12 mouse cellular contexts compared by ENCODE assay signal in genomic region chr1:36895452-36895851, GRCm38 (mm10).
"Had no signal": no experiment of that assay in that cellular context is flagged by ENCODE, and none has a peak within 500 bp of the region (broad histone marks: within the 10 kb centered on the region; RNA-seq: fewer than 3 reads in every experiment).

No protein-coding gene starts in this region.

- DNase-seq: kidney, adult 2 months; kidney, postnatal 25 days; lung, adult 2 months; lung, postnatal 36 days; right cerebral cortex, adult 18-20 months; right cerebral cortex, postnatal 25 days; thymus, postnatal 4 days had no signal

- H3K27ac ChIP-seq: limb, embryonic 10.5 days; liver, embryonic 15.5 days; midbrain, embryonic 13.5 days; neural tube, embryonic 15.5 days had no signal

- H3K4me2 ChIP-seq: liver, embryonic 11.5 days; liver, embryonic 15.5 days; midbrain, embryonic 13.5 days; neural tube, embryonic 15.5 days had no signal

- H3K9me3 ChIP-seq: limb, embryonic 10.5 days; liver, embryonic 15.5 days; midbrain, embryonic 13.5 days; neural tube, embryonic 15.5 days had no signal

- H3K9ac ChIP-seq: liver, embryonic 15.5 days; midbrain, embryonic 13.5 days; neural tube, embryonic 15.5 days had no signal

- H3K36me3 ChIP-seq: limb, embryonic 10.5 days; liver, embryonic 15.5 days; midbrain, embryonic 13.5 days; neural tube, embryonic 15.5 days had no signal

- H3K27me3 ChIP-seq: liver, embryonic 15.5 days; midbrain, embryonic 13.5 days; neural tube, embryonic 15.5 days had no signal

- H3K4me3 ChIP-seq: limb, embryonic 10.5 days; liver, embryonic 15.5 days; midbrain, embryonic 13.5 days; neural tube, embryonic 15.5 days had no signal
